Mouse (Mus musculus) kidney, embryonic 16.5 days (tissue): ENCODE data around the gene Phf23. TPM values are rescaled to one million over a fixed set of nuclear protein-coding genes. Genes with fewer than 3 reads are reported as not detected.
A peak's percentile ranks its signal among the peaks of the same experiment; 100 is the strongest.

Experiments
- ATAC-seq: fragments of 200-750 bp; cut with Nextera tagmentation; 2 replicates; pipeline ENCODE4 v1.8.0; 2017; ENCODE audit warnings: moderate TSS enrichment; ENCODE audit not compliant: low FRiP score, low TSS enrichment
- H3K27ac ChIP-seq: fragments of 300-500 bp; sonication (generic); 2 replicates; pipeline ENCODE4 v1.5.1; 2014; ENCODE audit warnings: low read length
- H3K27me3 ChIP-seq: fragments of 300-500 bp; sonication (generic); 2 replicates; pipeline ENCODE4 v1.6.1; 2014; ENCODE audit warnings: low read length, control low read depth, mixed read lengths; ENCODE audit not compliant: insufficient read depth
- H3K36me3 ChIP-seq: fragments of 300-500 bp; sonication (generic); 2 replicates; pipeline ENCODE4 v1.6.1; 2014; ENCODE audit warnings: low read length, control low read depth, mixed read lengths; ENCODE audit not compliant: insufficient read depth
- H3K4me1 ChIP-seq: fragments of 300-500 bp; sonication (generic); 2 replicates; pipeline ENCODE4 v1.6.1; 2014; ENCODE audit warnings: low read length, control low read depth, mixed read lengths; ENCODE audit not compliant: insufficient read depth
- H3K4me2 ChIP-seq: fragments of 300-500 bp; sonication (generic); replicated peaks from 2 replicates; pipeline ENCODE4 v1.6.1; 2014; ENCODE audit warnings: low read depth, low read length
- H3K4me3 ChIP-seq: fragments of 300-500 bp; sonication (generic); 2 replicates; pipeline ENCODE4 v1.5.1; 2014; ENCODE audit warnings: mild to moderate bottlenecking, low read length
- H3K9ac ChIP-seq: fragments of 300-500 bp; sonication (generic); replicated peaks from 2 replicates; pipeline ENCODE4 v1.6.1; 2014; ENCODE audit warnings: low read length
- H3K9me3 ChIP-seq: fragments of 300-500 bp; sonication (generic); 2 replicates; pipeline ENCODE4 v1.6.1; 2016; ENCODE audit warnings: low read length, control low read depth
- WGBS: fragments of 180-500 bp; shearing (Covaris S2); extraction: QIAGEN DNeasy Blood & Tissue Kit; methylation state at CpG from one replicate; pipeline ENCODE4 v1.1.7; 2014; 5-methylcytosine and 5-hydroxymethylcytosine counted together
- polyA plus RNA-seq: library from polyadenylated mRNA; unstranded; fragments of >200 nt; fragmentation: Nextera tagmentation; extraction: Ambion mirVana; gene quantifications from 2 replicates; pipeline ENCODE4 v1.2.1, GENCODE M21; 2015

Phf23 gene
- polyA plus RNA-seq, 1 experiment from 2014 or later = 74.5 TPM

DNA sequence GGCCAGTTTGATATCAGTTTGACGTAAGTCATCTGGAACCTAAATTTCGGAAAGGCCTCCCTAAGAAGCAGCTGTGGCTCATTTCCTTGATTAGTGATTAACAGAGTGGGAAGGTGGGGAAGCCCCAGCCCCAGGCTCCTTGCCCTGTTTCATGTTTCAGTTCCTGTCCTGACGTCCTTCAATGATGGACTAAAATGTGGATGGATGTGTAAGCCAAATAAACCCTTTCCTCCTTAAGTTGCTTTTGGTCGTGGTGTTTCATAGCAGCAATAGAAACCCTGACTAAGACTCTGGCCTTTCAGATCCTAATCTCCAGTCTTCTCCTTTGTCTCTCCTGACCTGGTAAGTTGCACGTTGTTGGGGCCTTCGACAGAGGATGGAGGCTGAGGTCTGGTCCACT lies 25.4 kb upstream of the Phf23 start:
- peak overlapping the region; percentile 19 for H3K27ac ChIP-seq
- peaks cover 16% of the 10 kb centered on the region; the same call in 1 of the 2 replicates for H3K4me1 ChIP-seq
- no peak overlapping the region for H3K9ac ChIP-seq
- H3K36me3 ChIP-seq = peaks cover 49% of the 10 kb centered on the region
- no peaks in the 10 kb centered on the region for H3K9me3 ChIP-seq
- H3K4me3 ChIP-seq = no peak overlapping the region
- no peak overlapping the region for H3K4me2 ChIP-seq
- peaks cover 15% of the 10 kb centered on the region for H3K27me3 ChIP-seq
- 57% methylated on average over 6 of the region's 6 CpGs for WGBS
- no peak for ATAC-seq

DNA sequence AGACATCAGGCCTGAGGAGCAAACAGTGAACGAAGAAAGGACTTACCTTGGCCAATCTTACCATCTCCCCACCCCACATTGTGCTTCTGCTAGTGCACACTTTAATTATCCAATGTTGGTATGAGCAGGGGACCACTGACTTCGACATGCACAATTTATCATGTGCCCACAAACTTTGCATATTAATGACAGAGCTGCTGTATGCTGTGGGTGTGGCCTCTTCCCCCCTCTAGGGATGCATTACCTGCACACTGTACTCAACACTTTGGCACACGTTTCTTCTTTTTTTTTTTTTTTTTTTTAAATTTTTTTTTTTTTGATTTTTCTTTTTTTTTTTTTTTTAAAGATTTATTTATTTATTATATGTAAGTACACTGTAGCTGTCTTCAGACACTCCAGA lies 24.8 kb upstream of the Phf23 start:
- Histone ChIP-seq H3K9me3 (no peaks in the 10 kb centered on the region), H3K27ac (peak overlapping the region; percentile 19), H3K36me3 (peaks cover 53% of the 10 kb centered on the region), H3K4me3 (no peak overlapping the region), H3K4me1 (peaks cover 16% of the 10 kb centered on the region; the same call in 1 of the 2 replicates), H3K4me2 (no peak overlapping the region), H3K27me3 (peaks cover 9% of the 10 kb centered on the region), H3K9ac (no peak overlapping the region)
- WGBS = 75% methylated on average over 3 of the region's 3 CpGs
- ATAC-seq = no peak

DNA sequence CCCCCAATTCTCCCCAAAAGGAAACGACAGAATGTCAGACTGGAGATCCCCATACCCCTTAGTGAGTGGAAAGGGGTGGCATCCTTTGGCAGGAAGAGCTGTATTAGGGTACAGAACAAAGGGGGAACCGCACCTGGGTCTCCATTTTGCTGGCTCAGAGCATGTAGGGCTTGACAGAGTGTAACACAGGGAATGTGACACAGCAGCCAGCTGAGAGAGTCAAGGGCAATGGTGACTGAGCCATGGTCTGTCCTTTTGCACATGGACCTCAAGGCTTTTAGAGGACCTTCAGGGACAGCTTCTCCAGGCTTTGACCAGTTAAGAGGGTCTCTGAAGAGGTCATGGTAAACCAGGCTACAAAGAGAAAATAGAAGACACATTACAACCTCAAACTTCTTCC lies 20.7 kb upstream of the Phf23 start:
- H3K4me1 ChIP-seq = peaks cover 13% of the 10 kb centered on the region
- no peak overlapping the region for H3K9ac ChIP-seq
- WGBS = 98% methylated on average over 2 of the region's 2 CpGs
- no peaks in the 10 kb centered on the region for H3K9me3 ChIP-seq
- H3K27ac ChIP-seq = no peak overlapping the region
- no peak overlapping the region for H3K4me3 ChIP-seq
- H3K27me3 ChIP-seq = no peaks in the 10 kb centered on the region
- ATAC-seq = no peak
- H3K4me2 ChIP-seq = no peak overlapping the region
- peaks cover 53% of the 10 kb centered on the region for H3K36me3 ChIP-seq

DNA sequence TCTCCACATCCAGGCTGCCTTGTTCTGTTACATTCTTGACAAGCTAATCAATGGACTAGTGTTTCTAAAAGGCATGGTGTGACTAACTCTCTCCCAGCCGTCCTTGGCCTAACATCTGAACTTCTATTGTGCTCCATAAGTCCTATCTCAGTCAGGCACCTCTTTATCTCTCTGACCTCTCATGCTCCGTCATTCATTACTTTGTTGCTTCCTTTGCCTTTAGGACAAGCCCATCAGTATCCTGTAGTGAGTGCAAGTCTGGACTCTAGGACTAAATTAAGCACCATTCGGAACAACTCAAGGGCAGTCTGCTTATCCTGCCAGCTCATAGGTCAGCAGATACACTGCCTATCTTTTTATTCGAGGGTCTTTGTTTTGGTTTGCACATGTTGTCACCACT lies 19.3 kb upstream of the Phf23 start:
- no peak for ATAC-seq
- H3K27me3 ChIP-seq = no peaks in the 10 kb centered on the region
- 88% methylated on average over 4 of the region's 4 CpGs for WGBS
- H3K4me2 ChIP-seq = no peak overlapping the region
- H3K4me1 ChIP-seq = peaks cover 9% of the 10 kb centered on the region
- peaks cover 49% of the 10 kb centered on the region for H3K36me3 ChIP-seq
- no peak overlapping the region for H3K27ac ChIP-seq
- H3K9ac ChIP-seq = no peak overlapping the region
- no peaks in the 10 kb centered on the region for H3K9me3 ChIP-seq
- no peak overlapping the region for H3K4me3 ChIP-seq

DNA sequence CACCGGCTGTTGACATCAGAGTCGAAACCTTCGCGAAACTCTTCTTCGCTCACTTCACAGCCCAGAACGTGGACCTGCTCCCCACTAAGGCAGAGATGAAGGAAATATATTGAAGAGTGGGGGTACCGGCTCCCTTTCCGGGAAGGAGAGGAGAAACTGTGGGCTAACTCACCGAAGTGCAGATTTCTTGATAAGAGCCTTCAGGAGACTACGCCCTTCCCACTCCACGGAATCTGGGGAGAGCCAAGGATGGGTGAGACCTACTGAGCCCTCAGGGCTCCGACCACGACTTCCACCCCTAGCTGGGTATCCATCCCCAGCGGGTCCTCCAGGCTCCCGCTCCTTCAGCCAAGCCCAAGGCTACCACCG lies 15.8 kb upstream of the Phf23 start:
- peaks cover 28% of the 10 kb centered on the region for H3K4me1 ChIP-seq
- no peaks in the 10 kb centered on the region for H3K9me3 ChIP-seq
- peak overlapping the region; percentile 99 for H3K27ac ChIP-seq
- H3K4me3 ChIP-seq = peak overlapping the region; percentile 100
- H3K4me2 ChIP-seq = peak overlapping the region; percentile 84
- no peaks in the 10 kb centered on the region for H3K27me3 ChIP-seq
- ATAC-seq = no peak
- H3K9ac ChIP-seq = peak overlapping the region; percentile 99
- H3K36me3 ChIP-seq = peaks cover 37% of the 10 kb centered on the region
- 2% methylated on average over 16 of the region's 16 CpGs for WGBS

DNA sequence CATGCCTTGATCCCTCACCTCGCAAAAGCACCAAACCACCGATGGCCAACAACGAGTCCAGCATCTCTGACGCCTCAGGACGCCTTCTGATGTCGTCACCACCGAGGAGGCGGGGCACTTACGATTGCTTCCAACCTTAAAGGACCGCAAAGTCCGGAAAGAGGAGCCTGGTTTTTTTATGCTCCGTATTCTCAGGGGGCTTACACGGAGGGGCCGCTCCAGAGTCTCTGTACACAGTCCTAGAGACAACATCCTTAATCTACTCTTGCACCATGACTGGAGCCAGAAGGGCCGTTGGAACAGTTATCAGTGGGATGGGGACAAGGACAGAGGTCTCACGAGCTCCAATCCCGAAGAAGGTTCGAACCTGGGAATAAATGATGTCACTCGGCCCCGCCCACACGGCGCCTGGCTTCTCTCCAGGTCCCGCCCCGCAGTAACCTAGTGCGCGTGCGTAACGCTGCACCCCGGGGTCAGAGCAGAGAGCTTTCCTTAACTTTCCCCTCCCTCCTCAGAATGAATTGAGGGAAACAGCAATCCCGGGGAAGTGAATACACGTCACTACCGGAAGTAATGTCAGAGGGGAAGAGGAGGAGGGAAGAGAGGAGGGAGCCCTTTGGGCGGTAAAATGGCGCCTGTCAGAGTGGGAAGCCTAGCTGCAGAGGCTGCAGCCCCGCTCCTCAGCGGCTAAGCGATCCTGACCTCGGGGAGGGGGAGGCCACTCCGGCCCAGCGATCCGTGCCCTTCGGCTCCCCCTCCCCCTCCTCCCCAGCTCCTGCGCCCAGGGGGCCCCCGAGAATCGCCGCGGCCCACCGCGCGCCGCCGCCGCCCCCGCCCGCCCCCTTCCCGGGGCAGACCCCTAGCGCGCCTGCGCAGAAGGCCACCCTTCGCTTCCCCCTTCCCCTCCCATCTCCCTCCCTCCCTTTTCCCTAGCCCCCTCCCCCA lies 15.1 kb upstream of the Phf23 start:
- 0% methylated on average over 39 of the region's 60 CpGs for WGBS
- Histone ChIP-seq H3K9ac (peak overlapping the region; percentile 99), H3K27me3 (no peaks in the 10 kb centered on the region), H3K9me3 (no peaks in the 10 kb centered on the region), H3K4me2 (peak overlapping the region; percentile 86), H3K36me3 (peaks cover 37% of the 10 kb centered on the region), H3K27ac (peak overlapping the region; percentile 99), H3K4me3 (peak overlapping the region; percentile 100), H3K4me1 (peaks cover 28% of the 10 kb centered on the region)
- peak; percentile 94 for ATAC-seq

DNA sequence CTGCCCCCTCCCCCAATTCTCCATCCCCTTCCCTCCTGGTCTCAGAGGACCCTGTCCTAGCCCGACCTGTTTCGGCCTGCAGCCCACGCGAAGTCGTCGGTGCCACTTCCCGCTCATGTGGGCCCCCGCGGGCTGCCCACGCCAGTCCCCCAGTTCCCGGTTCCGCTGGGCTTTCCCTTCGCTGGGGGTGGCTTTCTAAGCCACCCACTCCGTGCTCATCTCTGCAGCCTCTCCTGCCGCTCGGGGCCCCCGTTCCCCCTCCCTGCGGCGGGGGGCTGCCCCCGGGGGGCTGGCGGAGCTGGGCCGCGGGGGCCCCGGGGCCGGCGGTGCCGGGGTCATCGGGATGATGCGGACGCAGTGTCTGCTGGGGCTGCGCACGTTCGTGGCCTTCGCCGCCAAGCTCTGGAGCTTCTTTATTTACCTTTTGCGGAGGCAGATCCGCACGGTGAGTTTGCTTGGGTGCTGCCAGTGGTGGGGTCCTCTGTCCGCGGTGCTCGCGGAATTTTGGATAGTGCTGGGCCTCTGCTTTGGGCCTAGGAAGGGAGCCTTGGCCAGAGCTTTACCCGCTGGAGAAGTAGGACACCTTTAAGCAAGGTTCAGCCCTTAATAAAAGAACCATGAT lies 14.3 kb upstream of the Phf23 start, which contains the start of gene Ctdnep1:
TSS of gene Ctdnep1 (plus strand) at position 16 of the 622 bp plus-strand sequence.
- ATAC-seq = peak; percentile 36
- H3K4me3 ChIP-seq = peak within 1 kb of the TSS; percentile 100
- peak within 1 kb of the TSS; percentile 99 for H3K9ac ChIP-seq
- 0% methylated on average over 43 of the region's 43 CpGs for WGBS
- H3K36me3 ChIP-seq = peaks cover 38% of the 10 kb centered on the region
- no peaks in the 10 kb centered on the region for H3K27me3 ChIP-seq
- H3K27ac ChIP-seq = peak within 1 kb of the TSS; percentile 99
- H3K4me2 ChIP-seq = peak within 1 kb of the TSS; percentile 86
- no peaks in the 10 kb centered on the region for H3K9me3 ChIP-seq
- peaks cover 28% of the 10 kb centered on the region for H3K4me1 ChIP-seq

DNA sequence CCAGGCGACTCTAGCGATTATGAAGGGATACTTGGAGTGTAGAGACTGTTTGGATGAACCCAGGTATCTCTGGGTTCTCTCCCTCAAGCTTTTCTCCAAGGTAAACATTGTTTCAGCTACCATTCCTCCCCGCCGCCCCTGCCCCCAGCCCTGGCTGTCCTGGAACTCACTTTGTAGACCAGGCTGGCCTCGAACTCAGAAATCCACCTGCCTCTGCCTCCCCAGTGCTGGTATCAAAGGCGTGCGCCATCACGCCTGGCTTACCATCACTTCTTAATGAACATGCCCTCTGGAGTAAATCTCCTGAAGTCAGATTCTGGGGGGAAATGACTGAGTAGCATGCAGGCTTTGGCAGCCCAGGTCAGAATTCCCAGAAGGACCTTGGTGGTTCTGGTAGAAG lies 13.4 kb upstream of the Phf23 start, which contains the start of gene Elp5:
TSS of gene Elp5 (minus strand) at position 293 of the 400 bp plus-strand sequence.
- WGBS = 42% methylated on average over 8 of the region's 8 CpGs
- peaks cover 38% of the 10 kb centered on the region for H3K36me3 ChIP-seq
- no peak for ATAC-seq

DNA sequence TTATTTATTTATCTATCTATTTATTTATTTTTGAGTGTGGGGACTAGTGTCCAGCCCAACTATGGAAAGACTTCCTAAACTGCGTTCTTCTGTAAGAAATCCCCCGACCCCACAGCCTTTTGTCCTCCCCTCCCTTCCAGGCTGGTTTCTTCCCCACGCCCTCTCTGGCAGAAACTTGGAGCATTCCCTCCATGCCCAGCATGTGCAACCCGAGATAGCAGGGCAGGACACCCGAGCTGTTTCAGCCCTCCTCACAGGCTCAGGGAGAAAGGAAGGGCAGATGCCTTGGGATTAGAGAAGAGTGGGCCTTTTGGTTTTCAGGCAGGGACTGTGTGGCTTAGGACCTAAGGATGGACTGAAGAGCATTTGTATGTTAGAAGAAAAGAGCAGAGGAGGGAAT lies 12.7 kb upstream of the Phf23 start:
- 7% methylated on average over 5 of the region's 5 CpGs for WGBS
- Histone ChIP-seq H3K9me3 (no peaks in the 10 kb centered on the region), H3K27ac (peak overlapping the region; percentile 61; the same call in 1 of the 2 replicates), H3K27me3 (no peaks in the 10 kb centered on the region), H3K4me2 (peak overlapping the region; percentile 86), H3K4me1 (peaks cover 28% of the 10 kb centered on the region), H3K4me3 (peak overlapping the region; percentile 100), H3K36me3 (peaks cover 33% of the 10 kb centered on the region), H3K9ac (peak overlapping the region; percentile 66)
- no peak for ATAC-seq

More for the DNA sequence above, 13.4 kb upstream of the Phf23 start, which contains the start of gene Elp5:
- H3K27me3 ChIP-seq = no peaks in the 10 kb centered on the region
- H3K4me3 ChIP-seq = peak within 1 kb of the TSS; percentile 100
- peaks cover 28% of the 10 kb centered on the region for H3K4me1 ChIP-seq
- H3K9ac ChIP-seq = peak within 1 kb of the TSS; percentile 99
- no peaks in the 10 kb centered on the region for H3K9me3 ChIP-seq
- H3K27ac ChIP-seq = peak within 1 kb of the TSS; percentile 99
- peak within 1 kb of the TSS; percentile 86 for H3K4me2 ChIP-seq
